Mouse (Mus musculus) macrophage (primary cell): ENCODE results near the gene Sdha. TPM values are rescaled to one million over a fixed set of nuclear protein-coding genes. Genes with fewer than 3 reads are reported as not detected.

Experiments used
- H3K27ac ChIP-seq: fragments of 350-480 bp; formaldehyde crosslinking; 2 replicates; pipeline ENCODE4 v1.9.0; 2021
- H3K36me3 ChIP-seq: fragments of 350-480 bp; formaldehyde crosslinking; 2 replicates; pipeline ENCODE4 v1.9.0; 2021; ENCODE audit errors: inconsistent target
- H3K4me3 ChIP-seq: fragments of 350-480 bp; formaldehyde crosslinking; 2 replicates; pipeline ENCODE4 v1.9.0; 2021; ENCODE audit errors: inconsistent target
- H3K79me2 ChIP-seq: fragments of 350-480 bp; formaldehyde crosslinking; 2 replicates; pipeline ENCODE4 v1.9.0; 2021; ENCODE audit errors: inconsistent target
- WGBS: methylation state at CpG from one replicate; pipeline ENCODE4 v1.1.7; 2026; ENCODE audit warnings: inconsistent platforms; ENCODE audit not compliant: missing documents; 5-methylcytosine and 5-hydroxymethylcytosine counted together
- polyA plus RNA-seq: library from polyadenylated mRNA; stranded (reverse); fragments of 250-400 nt; gene quantifications from 3 replicates; pipeline ENCODE4 v1.2.4, GENCODE M21; 2018; ENCODE audit warnings: inconsistent platforms

Sdha gene
- polyA plus RNA-seq, 1 experiment from 2014 or later: 201 TPM

DNA sequence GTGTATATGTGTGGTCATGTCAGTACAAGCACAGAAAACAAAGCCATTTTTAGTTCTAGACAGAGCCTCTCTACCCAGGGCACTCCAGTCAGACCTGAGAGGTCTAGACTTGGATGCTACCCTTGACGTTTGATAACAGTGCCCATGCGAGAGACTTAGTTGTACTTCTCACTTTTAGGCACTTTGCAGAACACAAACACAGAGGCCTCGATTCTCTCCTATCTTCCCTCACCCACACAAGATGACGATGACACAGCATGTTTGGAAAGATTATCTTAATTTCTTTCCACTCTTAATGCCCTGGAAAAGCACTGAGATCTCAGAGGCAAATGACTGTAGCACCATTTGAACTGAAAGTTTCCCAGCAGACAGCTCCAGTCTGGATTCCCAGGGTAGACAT is 74.4 kb downstream of the Sdha start:
- H3K27ac ChIP-seq: no peak overlapping the region
- no peaks in the 10 kb centered on the region for H3K36me3 ChIP-seq
- H3K79me2 ChIP-seq: no peaks in the 10 kb centered on the region
- 74% methylated on average over 4 of the region's 4 CpGs for WGBS
- no peak overlapping the region for H3K4me3 ChIP-seq

Other genes starting within 250 kb of the Sdha start
- not detected in 3 replicates for gene Slc9a3, start 228.8 kb downstream of the Sdha start, polyA plus RNA-seq
- gene Exoc3, start 141.5 kb downstream of the Sdha start, polyA plus RNA-seq: 40.4 to 47.3 TPM (median 46.4 TPM) in 3 replicates
- gene Ahrr, start 57.9 kb downstream of the Sdha start, polyA plus RNA-seq: 3.9 to 14.0 TPM (median 5.2 TPM) in 3 replicates
- gene Pdcd6, start 32.7 kb downstream of the Sdha start, polyA plus RNA-seq: 71.3 to 129 TPM (median 111 TPM) in 3 replicates
- gene Ccdc127, start within 50 bp of the Sdha start, polyA plus RNA-seq: 30.5 to 37.2 TPM (median 31.6 TPM) in 3 replicates
- gene Lrrc14b, start 13.7 kb upstream of the Sdha start, polyA plus RNA-seq: 1.4 to 24.9 TPM (median 11.7 TPM) in 3 replicates
- gene Zfp72, start 40.6 kb upstream of the Sdha start, polyA plus RNA-seq: 2.0 to 2.5 TPM (median 2.4 TPM) in 3 replicates
- 124 to 738 TPM (median 612 TPM) in 3 replicates for gene Ftl1-ps1, start 49.4 kb upstream of the Sdha start, polyA plus RNA-seq
- 7.5 to 13.6 TPM (median 11.2 TPM) in 3 replicates for gene Zfp825, start 143.7 kb upstream of the Sdha start, polyA plus RNA-seq